Mouse (Mus musculus): Measurements from ENCODE around the gene Iqsec1.

GRCm38 (mm10) chr6:91012458-91012857 lies 24.0 kb upstream of the Iqsec1 start:
- TF ChIP-seq GATA1 (IDR thresholded peaks at IDR 0.05; ENCODE audit: borderline replicate concordance, low read length) = no peak
- TF ChIP-seq FLI1 (IDR thresholded peaks at IDR 0.05; ENCODE audit: low read length) = no peak

Measured in megakaryocyte, embryonic 14.5 days (primary cell).